Mouse (Mus musculus): ENCODE data around the gene Ly9. TPM values are rescaled to one million over a fixed set of nuclear protein-coding genes. Genes with fewer than 3 reads are reported as not detected.

Ly9 gene
- polyA plus RNA-seq (2017; shearing (Covaris generic)), result 100 to 1,000 TPM; 138 to 139 TPM

DNA sequence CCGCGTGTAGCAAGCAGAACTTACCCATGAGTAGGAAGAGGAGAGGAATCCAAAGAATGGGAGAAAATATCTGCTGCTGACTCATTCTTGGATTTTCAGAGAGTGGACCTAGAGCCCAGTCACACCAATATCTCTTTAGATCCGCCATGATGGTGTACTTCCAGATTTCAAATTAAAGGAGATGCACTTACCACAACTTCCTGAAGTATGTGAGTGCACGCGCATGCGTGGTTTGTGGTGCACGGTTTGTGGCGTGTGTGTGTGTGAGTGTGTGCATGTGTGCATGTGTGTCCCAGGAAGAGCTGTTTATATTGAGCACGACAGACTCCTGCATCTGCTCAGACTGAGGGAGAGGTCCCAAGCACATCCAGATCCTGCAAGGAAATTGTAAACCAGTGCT, at the start of gene Ly9:
TSS of gene Ly9 (minus strand) at position 235 of the 400 bp plus-strand sequence.

DNA sequence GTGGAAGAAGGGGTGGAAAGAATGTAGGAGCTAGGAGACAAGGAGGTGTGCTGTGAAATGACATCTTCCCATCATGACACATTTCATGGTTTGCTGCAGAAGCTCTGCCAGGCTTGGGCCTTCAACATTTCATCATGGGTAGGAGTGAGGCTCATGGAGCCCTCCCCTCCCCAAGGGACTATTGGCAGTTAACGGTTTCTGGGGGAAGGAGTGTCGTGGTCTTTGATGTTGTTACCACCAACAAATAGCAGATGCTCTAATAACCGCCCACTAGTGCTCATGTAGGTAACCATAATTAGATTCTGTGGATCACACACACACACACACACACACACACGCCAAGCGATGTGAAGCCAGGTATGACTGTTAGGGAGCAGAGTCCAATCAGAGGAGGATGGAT, 45.5 kb upstream of the Ly9 start, which contains the start of gene Slamf7:
TSS of gene Slamf7 (minus strand) at position 302 of the 400 bp plus-strand sequence.

DNA sequence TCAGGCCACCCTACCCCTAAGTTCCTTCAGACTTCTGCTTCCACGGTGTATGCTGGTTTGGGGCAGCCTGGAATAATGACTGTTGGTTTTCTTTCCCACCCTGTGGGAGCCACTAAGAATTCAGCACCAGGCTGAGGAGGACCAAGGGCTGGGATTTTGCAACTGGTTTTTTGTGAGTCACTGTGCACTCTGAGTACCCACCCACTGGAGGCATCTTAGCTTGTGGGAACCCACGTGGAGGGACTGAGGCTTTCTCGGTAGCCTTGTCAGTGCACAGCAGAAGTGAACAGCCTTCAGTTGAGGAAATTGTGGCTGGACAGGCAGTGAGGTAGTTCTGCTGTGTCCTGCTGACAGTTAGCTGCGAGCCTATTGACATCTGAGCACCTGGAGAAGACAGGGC, 48.3 kb downstream of the Ly9 start, which contains the start of gene Cd244a:
TSS of gene Cd244a (plus strand) at position 296 of the 400 bp plus-strand sequence.

Other genes starting within 250 kb of the Ly9 start
- under 1 TPM in 1 of 2 experiments, not detected in 1; 0.58 TPM for gene Klhdc9, start 246.6 kb downstream of the Ly9 start, polyA plus RNA-seq (2017; shearing (Covaris generic))
- under 1 TPM; 0.08 to 0.23 TPM for gene Nectin4, start 237.3 kb downstream of the Ly9 start, polyA plus RNA-seq (2017; shearing (Covaris generic))
- 100 to 1,000 TPM; 122 to 173 TPM for gene Arhgap30, start 218.5 kb downstream of the Ly9 start, polyA plus RNA-seq (2017; shearing (Covaris generic))
- 10 to 100 TPM; 63.4 to 64.5 TPM for gene Usf1, start 196.1 kb downstream of the Ly9 start, polyA plus RNA-seq (2017; shearing (Covaris generic))
- gene Tstd1, start 188.5 kb downstream of the Ly9 start, polyA plus RNA-seq (2017; shearing (Covaris generic)), result 1 to 10 TPM; 2.0 to 4.2 TPM
- under 1 TPM; 0.24 to 0.96 TPM for gene F11r, start 169.9 kb downstream of the Ly9 start, polyA plus RNA-seq (2017; shearing (Covaris generic))
- gene Alyref2, start 103.9 kb downstream of the Ly9 start, polyA plus RNA-seq (2017; shearing (Covaris generic)), result 10 to 100 TPM; 10.7 to 12.7 TPM
- not detected for gene Itln1, start 72.1 kb downstream of the Ly9 start, polyA plus RNA-seq (2017; shearing (Covaris generic))
- gene Cd244a, start 48.2 kb downstream of the Ly9 start, polyA plus RNA-seq (2017; shearing (Covaris generic)), result under 1 TPM; 0.66 to 0.70 TPM
- gene Slamf7, start 45.6 kb upstream of the Ly9 start, polyA plus RNA-seq (2017; shearing (Covaris generic)), result 10 to 100 TPM in 1 of 2 experiments, 1 to 10 TPM in 1; 9.4 to 18.5 TPM
- 100 to 1,000 TPM; 364 to 636 TPM for gene Cd48, start 74.6 kb upstream of the Ly9 start, polyA plus RNA-seq (2017; shearing (Covaris generic))
- gene Slamf1, start 159.7 kb upstream of the Ly9 start, polyA plus RNA-seq (2017; shearing (Covaris generic)), result 10 to 100 TPM; 52.5 to 76.3 TPM
- gene Cd84, start 232.3 kb upstream of the Ly9 start, polyA plus RNA-seq (2017; shearing (Covaris generic)), result 100 to 1,000 TPM; 116 to 121 TPM